Mouse (Mus musculus) erythroblast, embryonic 14.5 days (primary cell): ENCODE measurements around the gene Mrtfb.

Source experiments
- GATA1 ChIP-seq: IDR thresholded peaks from 2 replicates; pipeline ENCODE4 v1.6.1; 2012; ENCODE audit warnings: low read length, inconsistent platforms, mixed read lengths
- TAL1 ChIP-seq: IDR thresholded peaks from 3 replicates; pipeline ENCODE4 v1.6.1; 2012; ENCODE audit warnings: low read length, inconsistent platforms, mixed read lengths

GRCm38 (mm10) chr16:13332536-13332935 is 76.3 kb downstream of the Mrtfb start:
- no peak for TF ChIP-seq GATA1
- no peak for TF ChIP-seq TAL1
